8 mouse cellular contexts compared by ENCODE assay signal in the genomic region with DNA sequence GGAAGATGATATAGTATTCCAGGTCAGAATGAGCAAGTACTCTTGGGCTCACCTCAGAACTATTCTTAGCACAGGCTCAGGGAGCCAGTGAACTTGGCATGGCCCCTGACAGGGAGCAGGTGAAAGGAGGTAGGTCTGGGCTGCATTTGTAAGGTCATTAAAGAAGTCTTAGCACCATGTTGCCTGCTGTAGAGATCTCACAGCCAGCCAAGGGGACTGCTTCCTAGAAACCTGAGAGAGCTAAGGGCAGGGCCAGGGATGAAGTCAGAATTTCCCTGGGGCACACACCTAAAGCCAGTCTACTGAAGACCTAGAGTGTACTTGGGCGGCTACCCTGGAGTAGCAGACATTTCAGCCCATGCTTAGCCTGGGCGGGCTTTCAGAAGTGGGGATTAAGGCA.
A peak's percentile ranks its signal among the peaks of the same experiment; 100 is the strongest.
DNase-seq lines count a peak whose midpoint lies in the region; ATAC-seq and TF ChIP-seq lines count a peak whose summit lies in the region.
"Had no signal": no experiment of that assay in that cellular context is flagged by ENCODE, and none has a peak within 500 bp of the region (broad histone marks: within the 10 kb centered on the region; RNA-seq: fewer than 3 reads in every experiment).

No protein-coding gene starts in this region.

- H3K9me3 ChIP-seq in embryonic facial prominence, embryonic 12.5 days: no peaks in the 10 kb centered on the region

- no peak overlapping the region; the same call in 1 of the 2 replicates for H3K9ac ChIP-seq in embryonic facial prominence, embryonic 12.5 days

- intact Hi-C loops in left cerebral cortex, postnatal 4 days (cut with DNase I): no loop called here

- ATAC-seq in embryonic facial prominence, embryonic 12.5 days (ENCODE audit: insufficient number of reproducible peaks, insufficient read depth, low FRiP score, low TSS enrichment): peak; percentile 23; the same call in 1 of the 2 replicates
- ATAC-seq in granulocyte monocyte progenitor cell, adult 5-6 weeks (replicated peaks; ENCODE audit: poor library complexity, severe bottlenecking): 0 out of 2 replicates have a peak, but pooled peaks have one; percentile 2
- ATAC-seq in megakaryocyte progenitor cell, adult 5-6 weeks (replicated peaks; ENCODE audit: poor library complexity): peak; percentile 19; the same call in 1 of the 2 replicates

- H3K27me3 ChIP-seq in embryonic facial prominence, embryonic 12.5 days: no peaks in the 10 kb centered on the region

- no peaks in the 10 kb centered on the region for H3K36me3 ChIP-seq in embryonic facial prominence, embryonic 12.5 days

- no peak overlapping the region for H3K4me3 ChIP-seq in layer of hippocampus, adult 2 months
- no peak overlapping the region for H3K4me3 ChIP-seq in embryonic facial prominence, embryonic 12.5 days

- no peak overlapping the region for H3K4me2 ChIP-seq in embryonic facial prominence, embryonic 12.5 days (replicated peaks)

- H3K27ac ChIP-seq in layer of hippocampus, adult 2 months: peak overlapping the region; percentile 51; the same call in 1 of the 2 replicates
- peak overlapping the region; percentile 47; the same call in 1 of the 2 replicates for H3K27ac ChIP-seq in embryonic facial prominence, embryonic 12.5 days

- peaks cover 39% of the 10 kb centered on the region for H3K4me1 ChIP-seq in embryonic facial prominence, embryonic 12.5 days

- TF ChIP-seq CTCF in layer of hippocampus, adult 2 months (conservative IDR thresholded peaks at IDR 0.05): no peak

- no peak for DNase-seq in layer of hippocampus, adult 2 months (ENCODE audit: low spot score in 2 of 2)
- no peak for DNase-seq in layer of hippocampus, postnatal 25 days (ENCODE audit: extremely low spot score in 1 of 2, low spot score in 1 of 2)
- DNase-seq in MN1 (ENCODE audit: low spot score): no peak
- no peak for DNase-seq in left cerebral cortex, postnatal 4 days
- DNase-seq: spleen, adult 18-20 months had no signal

- 27% methylated on average over 2 of the region's 2 CpGs for WGBS in embryonic facial prominence, embryonic 12.5 days
